Mouse (Mus musculus): ENCODE measurements around the gene Srgap2.

Gene Srgap2

DNA sequence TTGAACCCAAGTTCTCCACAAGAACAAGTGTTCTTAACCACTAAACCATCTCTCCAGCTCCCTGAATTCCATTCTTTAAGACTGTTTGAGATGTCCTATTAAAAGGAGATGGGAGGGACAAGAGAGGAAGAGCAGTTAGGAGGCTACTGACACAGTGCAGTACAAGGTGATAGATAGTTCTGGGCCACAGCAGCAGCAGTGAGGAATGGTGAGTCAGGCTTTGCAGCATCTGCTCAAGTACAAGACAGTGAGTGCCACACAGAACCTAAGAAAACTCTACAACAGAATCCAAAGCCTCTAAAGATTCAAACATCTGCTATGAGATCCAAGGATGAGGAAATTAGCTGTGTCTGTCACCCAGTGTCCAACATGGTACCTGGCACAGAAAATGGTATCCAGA lies 51.8 kb downstream of the Srgap2 start:
- peak; percentile 55 for DNase-seq (ENCODE audit: low read depth, low spot score)

DNA sequence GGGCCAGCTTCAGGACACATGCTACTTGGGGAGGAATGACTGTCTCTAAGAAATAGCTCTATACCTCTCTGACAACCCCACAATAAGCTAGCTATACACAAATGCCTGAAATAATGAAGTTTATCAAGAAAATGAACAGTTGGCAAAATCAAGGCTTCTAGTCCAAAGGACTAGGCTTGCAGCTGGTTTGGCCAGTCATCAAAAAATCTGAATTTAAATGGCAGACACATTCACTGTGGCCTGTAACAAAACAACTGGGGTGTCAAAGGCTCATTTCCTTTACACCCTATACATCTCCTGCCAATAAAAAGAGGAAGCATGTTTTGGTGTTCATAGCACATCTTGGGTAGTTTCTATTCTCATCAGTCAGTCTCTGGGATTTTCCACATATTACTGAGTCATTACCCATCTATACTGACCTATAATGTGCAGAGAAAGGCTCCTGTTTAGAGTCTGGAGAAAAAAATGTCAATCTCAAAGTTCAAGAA lies 53.5 kb downstream of the Srgap2 start:
- DNase-seq (ENCODE audit: low read depth, low spot score), result no peak

DNA sequence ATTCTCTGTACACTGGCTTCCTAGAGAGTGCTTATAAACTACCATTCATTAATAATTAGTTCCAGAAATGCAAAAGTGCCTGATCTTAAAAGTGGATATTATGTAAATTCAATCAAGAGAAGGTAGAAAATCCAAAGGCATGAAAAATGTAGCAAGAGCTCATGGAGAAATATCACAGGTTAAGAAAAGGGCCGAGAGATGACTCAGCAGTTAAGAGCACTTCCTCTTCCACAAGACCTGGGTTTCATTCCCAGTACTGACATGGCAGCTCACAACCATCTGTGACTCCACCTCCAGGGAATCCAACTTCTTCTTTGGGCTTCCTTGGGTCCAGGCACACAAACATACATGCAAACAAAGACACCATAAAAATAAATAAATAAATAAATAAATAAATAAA lies 56.6 kb downstream of the Srgap2 start:
- no peak for DNase-seq (ENCODE audit: low read depth, low spot score)

DNA sequence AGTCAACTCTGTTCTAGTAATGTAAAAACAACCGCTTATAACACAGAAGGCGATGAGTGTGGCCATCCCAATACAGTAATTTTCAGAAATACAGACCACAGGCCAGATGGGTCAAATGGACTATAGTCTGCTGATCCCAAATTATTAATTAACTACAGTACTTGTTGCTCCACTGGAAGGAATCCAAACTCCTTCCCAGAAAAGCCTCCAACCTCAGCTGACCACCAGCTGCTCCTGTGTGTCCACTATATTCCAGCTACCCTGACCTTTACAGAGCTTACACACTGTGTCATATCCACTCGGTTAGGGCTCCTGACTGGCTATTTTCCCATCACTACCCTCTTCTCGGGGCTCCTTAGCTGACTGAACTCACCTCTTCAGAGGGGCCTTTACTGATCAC lies 61.3 kb downstream of the Srgap2 start:
- no peak for DNase-seq (ENCODE audit: low read depth, low spot score)

DNA sequence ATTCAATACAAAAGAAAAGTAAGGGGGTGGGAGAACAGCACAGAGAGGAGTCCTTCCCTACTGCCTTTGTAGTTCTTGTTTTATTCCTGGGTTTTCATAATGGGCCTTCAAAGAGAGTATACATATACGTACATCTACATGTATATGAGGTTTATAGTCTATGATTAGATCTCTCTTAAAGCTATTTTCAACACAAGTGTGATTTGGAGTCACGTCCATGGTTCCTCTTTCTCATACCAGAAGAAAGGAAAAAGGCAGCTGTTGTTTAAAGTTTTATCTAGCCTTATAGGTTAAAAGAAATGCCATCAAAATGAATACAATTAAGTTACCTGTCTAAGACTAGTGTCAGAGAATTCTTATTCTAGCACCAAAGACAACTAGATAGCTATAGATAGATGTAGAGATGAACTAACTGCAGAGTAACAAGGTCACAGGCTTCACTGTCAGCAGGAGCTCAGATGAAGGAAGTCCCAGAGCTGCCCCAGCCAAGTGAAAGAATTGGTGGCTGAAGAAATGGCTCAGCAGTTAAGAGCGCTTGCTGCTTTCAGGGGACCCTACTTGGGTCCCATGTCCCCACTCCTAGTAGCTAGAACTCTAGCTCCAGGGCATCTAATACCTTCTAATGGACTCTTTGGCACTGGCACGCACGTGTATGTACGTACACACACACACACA lies 63.1 kb downstream of the Srgap2 start:
- no peak for DNase-seq (ENCODE audit: low read depth, low spot score)

DNA sequence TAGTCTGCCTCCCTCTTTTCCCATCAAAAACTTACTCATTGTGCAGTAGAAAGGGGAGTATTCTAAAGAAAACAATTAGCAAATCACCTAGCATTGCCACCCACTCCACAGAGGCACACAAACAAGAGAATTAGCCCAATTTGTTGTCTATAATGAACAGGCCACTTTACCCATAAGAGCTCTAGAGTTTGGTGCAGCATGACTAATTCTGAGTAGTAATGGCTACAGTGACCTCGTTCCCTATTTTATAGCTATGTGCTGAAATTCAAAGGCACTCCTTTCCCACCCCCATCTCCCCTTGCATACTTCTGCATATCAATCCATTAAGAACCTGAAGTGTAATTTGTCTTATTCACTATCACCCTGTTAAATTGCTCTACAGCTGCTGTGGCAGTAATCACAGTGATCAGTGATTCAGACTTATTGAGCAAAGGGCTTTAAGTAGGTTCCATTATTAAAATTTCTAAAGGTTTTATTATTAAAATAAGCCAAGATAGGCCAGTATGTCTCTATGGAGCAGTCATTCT lies 64.5 kb downstream of the Srgap2 start:
- DNase-seq (ENCODE audit: low read depth, low spot score), result no peak

DNA sequence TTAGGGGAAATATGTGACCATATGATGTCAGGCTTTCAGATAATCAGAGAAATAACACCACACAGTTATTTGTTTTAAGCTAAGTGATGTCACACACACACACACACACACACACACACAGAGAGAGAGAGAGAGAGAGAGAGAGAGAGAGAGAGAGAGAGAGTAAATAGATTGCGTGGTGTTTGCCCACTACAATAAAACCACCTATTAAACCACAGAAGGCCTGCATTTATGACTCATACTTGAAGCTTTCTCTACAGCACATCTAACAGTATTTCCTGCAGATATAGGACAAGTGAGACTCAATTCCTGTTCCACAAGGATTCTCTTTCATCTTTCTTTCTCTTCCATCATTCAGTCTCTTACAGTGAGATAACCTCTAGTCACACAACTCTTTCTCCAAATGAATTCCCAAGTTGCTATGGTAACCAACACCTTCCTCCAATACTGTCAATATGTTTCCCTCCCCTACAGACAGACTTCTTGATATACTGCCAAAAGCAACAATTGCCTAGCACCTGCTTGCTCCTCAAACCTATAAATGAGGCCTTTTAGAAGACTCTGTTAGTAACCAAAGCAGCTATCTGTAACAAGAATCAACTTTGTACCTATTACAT lies 66.1 kb downstream of the Srgap2 start:
- peak; percentile 76 for DNase-seq (ENCODE audit: low read depth, low spot score)

DNA sequence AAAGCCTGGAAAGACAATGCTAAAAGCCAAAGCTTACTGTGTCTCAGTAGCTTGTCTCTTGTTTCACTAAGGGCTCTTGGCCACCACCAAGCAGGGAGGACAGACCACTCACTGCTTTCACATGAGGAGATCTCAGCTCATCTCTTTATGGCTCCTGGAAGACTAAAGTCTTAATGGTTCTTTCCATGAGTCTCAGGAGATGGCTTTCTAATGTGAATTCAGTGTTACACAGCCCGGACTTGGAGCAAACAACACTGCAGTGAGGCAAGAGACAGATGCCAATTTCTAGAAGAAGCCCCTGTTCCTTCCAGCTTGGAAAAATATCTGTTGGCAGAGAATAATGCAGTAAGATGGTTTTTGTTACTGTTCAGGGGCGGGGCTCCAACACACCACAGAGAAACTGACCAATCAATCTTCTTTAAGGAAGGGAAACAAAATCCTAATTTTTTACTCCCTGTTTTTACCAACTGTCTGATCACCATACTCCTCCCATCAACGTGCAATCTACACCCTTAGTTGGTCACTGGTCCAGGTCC lies 71.7 kb downstream of the Srgap2 start:
- DNase-seq (ENCODE audit: low read depth, low spot score), result no peak

DNA sequence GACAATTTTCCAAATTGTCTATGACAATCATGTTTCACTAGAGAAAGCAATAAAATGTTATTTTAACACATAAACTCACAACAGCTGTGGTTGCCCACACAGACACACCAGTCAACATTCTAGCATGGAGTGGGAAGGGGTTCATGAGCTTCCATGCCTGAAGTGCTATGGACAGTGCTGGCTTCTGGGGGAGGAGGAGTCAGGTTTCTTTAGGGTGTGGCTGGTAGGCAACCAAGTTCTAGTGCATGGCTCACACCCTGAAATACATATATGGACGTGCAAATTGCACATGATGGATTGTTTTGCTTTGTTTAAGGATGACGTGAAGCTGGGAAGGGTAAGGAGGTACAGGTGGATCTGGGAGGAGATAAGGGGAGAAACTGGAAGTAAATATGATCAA lies 72.8 kb downstream of the Srgap2 start:
- DNase-seq (ENCODE audit: low read depth, low spot score), result no peak

DNA sequence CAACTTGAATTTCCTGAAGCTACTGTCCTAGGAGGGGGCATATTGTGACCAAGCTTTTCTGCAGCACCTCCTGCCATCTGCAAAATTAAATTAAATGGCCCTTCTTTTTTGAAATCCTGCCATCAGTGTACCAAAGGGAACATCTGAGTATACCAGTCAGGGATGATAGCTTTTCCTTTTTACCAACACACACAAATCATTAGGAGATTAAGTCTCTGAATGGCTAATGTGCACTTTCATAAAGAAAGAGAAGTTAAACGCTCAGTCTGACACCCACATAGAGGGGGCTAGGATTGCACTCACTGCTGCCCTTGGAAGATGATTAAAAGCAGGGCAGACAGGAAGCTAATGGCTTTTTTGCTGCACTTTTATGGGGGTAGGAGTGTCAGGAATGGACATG lies 73.8 kb downstream of the Srgap2 start:
- DNase-seq (ENCODE audit: low read depth, low spot score), result peak; percentile 61

DNA sequence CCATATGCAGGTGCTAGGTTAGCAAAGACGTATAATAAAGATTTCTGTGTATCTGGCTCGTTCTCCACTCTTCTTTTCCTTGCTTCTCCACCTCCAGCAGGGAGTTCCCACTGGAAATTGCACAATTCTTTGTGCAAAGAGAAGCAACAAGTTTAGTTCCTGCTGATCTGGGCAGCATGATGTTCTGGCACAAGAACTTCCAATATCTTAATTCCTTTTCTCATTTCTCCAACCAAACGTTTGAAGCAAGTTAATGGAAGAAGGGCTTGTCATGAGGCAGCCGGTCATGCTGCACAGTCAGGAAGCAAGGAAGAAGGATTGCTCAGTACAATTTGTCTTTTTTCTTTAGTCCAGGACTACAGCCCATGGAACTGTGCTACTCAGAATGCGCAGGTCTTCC lies 78.8 kb downstream of the Srgap2 start:
- DNase-seq (ENCODE audit: low read depth, low spot score), result no peak

DNA sequence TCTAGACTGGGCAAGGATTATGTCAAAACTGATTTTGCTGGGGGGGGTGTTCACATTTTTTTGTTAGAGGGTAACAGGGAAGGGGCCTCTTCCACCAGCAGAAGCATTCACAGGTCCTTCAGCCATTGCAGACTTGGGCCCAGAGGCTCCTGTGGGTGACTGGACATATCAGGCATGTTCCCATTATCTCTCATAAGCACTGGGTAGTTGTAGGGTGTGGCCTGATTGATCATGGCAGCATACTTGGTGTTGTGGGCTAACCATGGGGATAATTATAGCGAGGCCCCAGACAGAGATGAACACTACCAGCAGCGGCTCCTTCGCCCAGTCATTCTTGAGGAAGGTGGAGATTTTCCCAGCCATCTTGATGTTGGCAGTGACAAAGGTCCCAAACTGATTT lies 79.8 kb downstream of the Srgap2 start:
- DNase-seq (ENCODE audit: low read depth, low spot score), result no peak

DNA sequence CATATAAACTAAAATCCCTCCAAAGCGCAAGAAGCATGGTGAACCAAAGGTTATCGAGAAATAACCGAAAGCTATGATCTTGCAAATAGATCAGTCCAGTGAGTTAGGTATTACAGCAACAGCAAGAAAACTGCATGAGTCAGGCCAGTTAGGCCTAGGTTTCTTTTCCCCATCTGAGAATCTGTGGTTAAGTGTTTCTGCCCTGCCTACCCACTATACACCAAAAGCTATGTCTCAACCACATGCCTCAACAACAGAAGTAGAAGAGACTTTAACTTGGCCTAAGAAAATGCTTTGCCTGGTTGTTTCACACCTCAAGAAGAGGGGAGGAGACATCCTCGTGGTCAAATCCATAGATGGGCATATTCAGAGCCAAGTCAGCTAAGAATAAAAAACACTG lies 80.6 kb downstream of the Srgap2 start:
- no peak for DNase-seq (ENCODE audit: low read depth, low spot score)

DNA sequence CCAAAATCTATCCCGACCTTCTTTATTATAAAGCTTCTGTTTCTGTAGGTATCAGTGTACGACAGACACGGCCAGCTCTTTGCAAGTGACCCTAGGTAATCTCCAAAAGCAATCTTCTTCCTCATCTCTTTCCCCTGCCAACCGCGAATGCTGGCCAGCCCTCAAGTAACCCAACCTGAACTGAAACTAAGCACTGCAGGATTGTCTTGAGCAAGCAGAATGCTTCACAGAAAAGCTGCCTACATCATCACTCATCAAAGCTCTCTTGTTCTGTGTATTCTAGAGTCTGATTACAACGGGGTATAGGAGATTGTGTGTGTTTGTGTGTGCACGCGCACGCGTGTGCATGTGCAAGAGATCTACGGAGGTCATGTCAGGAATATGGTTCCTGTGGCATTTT lies 88.6 kb downstream of the Srgap2 start:
- no peak for DNase-seq (ENCODE audit: low read depth, low spot score)

DNA sequence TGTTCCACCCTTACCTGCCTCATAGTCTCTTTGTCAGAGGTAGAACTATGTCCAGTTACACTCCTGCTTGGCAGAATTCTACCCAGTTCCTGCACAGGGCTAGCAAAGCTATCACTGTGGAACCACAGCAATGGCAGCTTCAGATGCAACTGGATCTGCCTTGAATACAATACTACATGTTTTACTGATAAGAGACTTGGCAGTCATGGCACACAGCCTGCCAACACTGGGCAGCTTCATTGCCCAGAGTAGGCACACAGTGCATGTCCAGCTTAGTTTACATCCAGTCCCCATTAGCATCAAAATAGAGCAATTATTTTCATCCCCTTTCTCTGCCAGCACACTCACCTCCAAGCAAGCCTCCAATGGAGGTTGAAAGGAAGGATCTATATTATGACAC lies 89.2 kb downstream of the Srgap2 start:
- no peak for DNase-seq (ENCODE audit: low read depth, low spot score)

DNA sequence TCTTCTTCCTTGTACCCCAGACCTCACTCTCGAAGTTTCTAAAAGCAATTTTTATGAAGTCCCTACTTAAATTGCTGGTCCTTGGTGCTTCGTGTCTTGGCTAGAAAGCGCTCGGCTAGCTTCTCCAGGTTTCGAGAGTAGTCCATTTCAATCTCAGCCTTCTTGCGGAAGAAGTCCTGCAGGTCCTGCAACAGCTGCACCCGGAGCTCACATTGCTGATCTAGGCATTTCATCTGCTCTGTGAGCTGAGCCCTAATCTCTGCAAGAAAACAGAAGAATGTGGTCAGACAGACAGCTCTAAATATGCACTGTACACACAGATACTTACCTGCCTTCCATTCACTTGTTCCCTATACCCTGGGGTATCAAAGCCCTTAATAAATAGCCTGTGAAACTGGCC lies 90.5 kb downstream of the Srgap2 start:
- peak; percentile 59 for DNase-seq (ENCODE audit: low read depth, low spot score)

DNA sequence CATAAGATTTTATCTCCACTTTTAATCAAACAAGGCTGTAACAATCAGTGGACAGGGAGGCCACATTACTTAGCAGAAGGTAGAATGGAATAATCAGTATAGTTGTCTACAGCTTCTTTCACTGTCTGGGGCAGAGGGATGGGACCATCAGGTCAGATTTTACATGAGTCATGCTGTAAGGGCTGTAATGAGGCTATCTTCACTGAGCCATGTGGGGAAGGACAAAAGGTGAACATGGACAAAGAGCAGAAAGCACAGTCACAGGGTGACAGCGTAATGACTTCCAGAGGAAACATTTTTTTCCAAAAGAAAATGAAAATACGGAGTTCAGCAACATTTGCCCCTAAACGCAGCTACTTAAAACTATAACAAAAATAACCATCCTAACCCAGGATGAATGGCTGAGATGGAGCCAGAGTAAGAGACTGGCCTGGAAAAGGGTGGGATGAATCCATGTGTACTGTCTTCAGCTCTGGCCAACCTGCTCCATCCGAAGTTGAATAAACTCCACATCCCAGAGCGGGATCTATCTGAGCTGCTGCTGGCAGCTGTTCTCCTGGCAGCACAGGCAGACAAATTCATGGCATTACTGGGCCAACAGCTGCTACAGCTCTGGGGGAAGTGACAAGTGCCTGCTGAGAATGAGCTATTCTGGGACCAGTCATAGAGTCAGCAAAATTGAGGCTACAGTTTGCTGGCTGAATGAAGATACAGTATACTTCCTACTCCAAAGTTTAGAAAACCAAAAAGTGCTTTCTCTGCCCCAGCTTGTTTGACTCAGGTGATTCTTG lies 95.5 kb downstream of the Srgap2 start:
- DNase-seq (ENCODE audit: low read depth, low spot score), result peak; percentile 93

DNA sequence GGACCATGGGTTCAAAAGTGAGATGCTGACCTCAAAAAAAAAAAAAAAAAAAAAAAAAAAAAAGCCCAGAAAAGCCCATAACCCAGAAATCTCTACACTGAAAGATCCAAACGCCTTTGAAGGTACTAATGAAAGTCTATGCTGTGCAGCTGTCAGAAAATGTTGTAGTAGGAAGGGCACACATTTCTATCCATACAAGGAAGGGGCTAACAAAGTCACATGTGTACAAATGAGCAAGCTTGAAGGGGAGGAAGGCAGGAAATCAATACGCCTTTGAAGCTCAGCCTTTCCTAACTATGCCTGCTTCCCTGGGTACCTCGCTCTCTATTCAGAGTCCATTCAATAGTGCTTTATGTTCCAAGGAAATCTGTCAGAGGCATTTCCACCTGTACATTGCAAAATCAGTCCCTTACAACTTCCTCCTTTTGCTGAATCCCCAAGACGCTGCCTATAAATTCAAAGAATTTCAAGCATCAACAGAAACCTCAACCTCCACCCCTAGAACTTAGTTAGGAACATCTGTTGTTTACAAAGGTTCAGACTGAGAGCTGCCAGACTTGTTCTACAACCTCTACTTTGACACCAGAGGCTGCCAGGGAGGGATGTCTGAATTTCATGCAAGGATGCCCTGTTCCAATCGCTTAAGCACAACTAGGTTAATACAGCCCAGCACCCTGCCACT lies 99.9 kb downstream of the Srgap2 start:
- DNase-seq (ENCODE audit: low read depth, low spot score), result peak; percentile 46

DNA sequence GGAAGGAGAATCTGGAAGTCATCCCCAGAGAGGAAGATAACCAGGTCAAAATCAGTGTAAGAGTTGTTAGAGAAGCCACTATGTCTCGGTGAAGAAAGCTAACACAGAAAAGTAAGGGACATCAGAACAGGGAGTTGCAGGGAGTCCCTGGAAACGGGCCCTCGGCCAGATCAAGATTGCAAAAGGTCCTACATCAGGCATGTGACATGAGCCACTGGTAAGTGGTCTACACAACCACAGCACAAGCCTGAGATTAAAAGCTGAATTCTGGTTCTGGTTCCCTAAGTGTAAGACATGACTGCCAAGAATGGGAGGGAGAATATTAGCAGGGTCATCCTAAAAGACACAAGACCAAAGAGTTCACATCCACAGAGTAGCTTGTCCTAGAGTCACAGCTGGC lies 104.1 kb downstream of the Srgap2 start:
- no peak for DNase-seq (ENCODE audit: low read depth, low spot score)

DNA sequence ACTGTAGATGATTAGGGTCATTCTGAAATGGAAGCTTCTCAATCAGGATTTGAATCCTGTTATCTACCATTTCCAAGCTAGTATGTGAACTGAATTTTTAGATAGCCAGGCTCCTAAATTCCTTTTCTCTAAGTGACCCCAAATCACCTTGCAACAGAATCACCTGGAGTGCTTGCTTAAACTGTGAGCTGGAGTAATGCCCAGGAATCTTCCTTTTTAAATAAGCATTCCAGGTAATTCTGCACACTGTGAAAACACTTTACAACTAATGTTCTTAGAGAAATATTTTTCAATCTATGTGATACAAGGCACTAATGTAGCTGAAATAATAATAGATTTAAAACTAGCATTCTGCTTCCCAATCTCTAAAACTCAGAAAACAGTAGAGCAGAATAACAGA lies 106.0 kb downstream of the Srgap2 start:
- peak; percentile 53 for DNase-seq (ENCODE audit: low read depth, low spot score)

DNA sequence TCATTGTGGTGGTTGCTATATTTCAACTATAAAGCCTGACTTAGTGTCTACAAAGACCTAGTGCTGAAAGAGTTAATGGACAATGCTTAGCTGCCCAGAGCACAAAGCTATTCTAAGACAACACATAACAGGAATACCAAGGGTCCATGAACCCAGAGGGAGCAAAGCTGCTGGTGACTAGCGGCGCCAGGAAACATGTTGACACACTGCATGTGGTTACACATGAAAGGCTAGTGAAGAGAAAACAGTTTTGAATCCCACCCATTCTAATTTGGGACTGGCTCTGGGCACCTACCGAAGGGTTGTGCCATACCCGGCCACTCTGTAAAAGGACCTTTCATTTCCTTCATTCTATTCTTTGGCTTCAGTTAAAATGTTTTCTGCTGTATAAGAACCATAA lies 106.5 kb downstream of the Srgap2 start:
- DNase-seq (ENCODE audit: low read depth, low spot score), result no peak

DNA sequence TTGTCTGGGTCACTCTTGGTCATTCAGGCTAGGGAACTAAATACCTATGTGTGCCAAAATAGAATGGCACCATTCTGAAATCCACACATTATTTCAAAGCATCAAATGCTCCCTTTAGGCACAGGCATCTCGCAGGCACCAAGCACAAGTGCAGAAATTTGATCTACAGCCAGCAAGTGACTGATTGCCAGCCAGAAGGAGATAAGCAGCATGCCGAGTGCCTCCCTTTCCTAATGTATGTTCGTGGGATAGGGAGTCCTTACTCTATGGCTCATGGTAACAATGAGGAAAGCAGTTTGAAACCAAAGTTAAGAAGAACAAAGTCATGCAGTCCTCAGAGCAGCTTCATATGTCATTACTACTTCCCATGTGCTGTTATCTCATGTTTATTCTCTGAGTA lies 107.8 kb downstream of the Srgap2 start:
- peak; percentile 78 for DNase-seq (ENCODE audit: low read depth, low spot score)

Data from brain, adult 2 months (tissue).